Mouse (Mus musculus) adrenal gland, adult 18-20 months (tissue): Measurements from ENCODE around the gene Zfp319. TPM values are rescaled to one million over a fixed set of nuclear protein-coding genes. Genes with fewer than 3 reads are reported as not detected.
A peak's percentile ranks its signal among the peaks of the same experiment; 100 is the strongest.

Source experiments
- DNase-seq, 2 experiments: peaks; one replicate each; pipeline ENCODE4 v3.0.0; 2021 to 2022; ENCODE audit warnings: low spot score in 2 of 2
- total RNA-seq, 2 experiments: library from RNA; stranded (reverse); gene quantifications; 1 replicate in 1 of 2; 2 replicates in 1 of 2; pipeline ENCODE4 v1.2.3; 2021

Zfp319 gene
- total RNA-seq, 2 experiments from 2014 or later = 9.4 to 11.0 TPM

GRCm38 (mm10) chr8:95313857-95314256 is 17.9 kb downstream of the Zfp319 start:
- DNase-seq = no peak

- peak; percentile 52 to 53 for DNase-seq
Measured at GRCm38 (mm10) chr8:95312836-95313235, 18.9 kb downstream of the Zfp319 start.

GRCm38 (mm10) chr8:95310342-95310970 is 21.3 kb downstream of the Zfp319 start, which contains the start of gene Tepp:
TSS of gene Tepp (plus strand) at chr8:95310566.
- DNase-seq = no peak

- DNase-seq = no peak
Measured at GRCm38 (mm10) chr8:95306431-95306830, 25.3 kb downstream of the Zfp319 start, which contains the start of gene Cngb1. TSS of gene Cngb1 (minus strand) at chr8:95306585.

- no peak for DNase-seq
Measured at GRCm38 (mm10) chr8:95305526-95305925, 26.2 kb downstream of the Zfp319 start.

GRCm38 (mm10) chr8:95302410-95302809 is 29.3 kb downstream of the Zfp319 start:
- no peak for DNase-seq

- DNase-seq = no peak
Measured at GRCm38 (mm10) chr8:95293891-95294290, 37.9 kb downstream of the Zfp319 start.

- peak; percentile 65 to 76 for DNase-seq
Measured at GRCm38 (mm10) chr8:95293172-95293571, 38.6 kb downstream of the Zfp319 start.

GRCm38 (mm10) chr8:95289066-95289650 is 42.6 kb downstream of the Zfp319 start:
- no peak for DNase-seq

GRCm38 (mm10) chr8:95281493-95281892 is 50.3 kb downstream of the Zfp319 start:
- no peak for DNase-seq

Other genes starting within 250 kb of the Zfp319 start
- 100 to 1,000 TPM; 133 to 161 TPM for gene Kifc3, start 129.1 kb downstream of the Zfp319 start, total RNA-seq
- under 1 TPM; 0.20 to 0.22 TPM for gene Cngb1, start 25.4 kb downstream of the Zfp319 start, total RNA-seq
- gene Tepp, start 21.4 kb downstream of the Zfp319 start, total RNA-seq = 1 to 10 TPM in 1 of 2 experiments, under 1 TPM in 1; 0.64 to 1.3 TPM
- 10 to 100 TPM; 11.6 to 11.9 TPM for gene Usb1, start 334 bp upstream of the Zfp319 start, total RNA-seq
- 1 to 10 TPM; 5.6 to 8.9 TPM for gene Mmp15, start 20.3 kb upstream of the Zfp319 start, total RNA-seq
- 10 to 100 TPM; 25.8 to 33.6 TPM for gene Cfap20, start 102.9 kb upstream of the Zfp319 start, total RNA-seq
- gene Csnk2a2, start 158.1 kb upstream of the Zfp319 start, total RNA-seq = 10 to 100 TPM; 70.3 to 88.4 TPM
- gene Ccdc113, start 202.1 kb upstream of the Zfp319 start, total RNA-seq = under 1 TPM; 0.54 to 0.63 TPM
- not detected for gene Prss54, start 244.4 kb upstream of the Zfp319 start, total RNA-seq